Mouse (Mus musculus) CH12.LX (cell line): ENCODE measurements around the gene Fcrl1.

Experiments used
- CTCF ChIP-seq, 2 experiments: IDR thresholded peaks in 1 of 2; conservative IDR thresholded peaks in 1 of 2; 2 replicates each; pipeline ENCODE4 v1.5.1; 2011 to 2012; ENCODE audit warnings: low read depth in 2 of 2, low read length in 2 of 2, improper control_type of control experiment in 1 of 2, inconsistent platforms in 1 of 2, mild to moderate bottlenecking in 1 of 2, moderate library complexity in 1 of 2
- E2F4 ChIP-seq: IDR thresholded peaks from 2 replicates; pipeline ENCODE4 v1.6.1; 2011; ENCODE audit warnings: low read depth, low read length, improper control_type of control experiment; ENCODE audit not compliant: insufficient replicate concordance
- UBTF ChIP-seq: IDR thresholded peaks from 2 replicates; pipeline ENCODE4 v1.6.1; 2012; ENCODE audit warnings: low read depth, mild to moderate bottlenecking, inconsistent platforms, low read length, improper control_type of control experiment, moderate library complexity

DNA sequence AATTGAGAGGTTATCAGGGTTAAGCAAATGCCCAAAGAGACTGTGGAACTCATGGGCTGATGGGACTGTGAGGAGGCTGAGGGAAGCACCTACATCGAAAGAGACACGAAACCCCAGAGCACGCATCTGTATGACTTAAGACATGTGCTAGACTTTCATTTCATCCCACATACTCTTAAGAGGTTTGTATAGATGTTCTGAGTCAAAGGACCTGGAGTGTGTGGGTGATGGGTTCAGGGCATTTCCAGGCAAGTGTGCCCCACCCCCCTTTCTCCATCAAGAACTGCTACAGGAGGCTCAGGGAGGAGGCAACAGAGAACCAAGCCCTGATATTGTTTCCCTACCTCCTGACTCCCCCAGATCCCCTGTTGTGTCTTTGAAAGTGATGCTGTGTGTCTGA, 7.1 kb downstream of the Fcrl1 start:
- no peak for TF ChIP-seq E2F4
- TF ChIP-seq CTCF (conservative IDR thresholded peaks at IDR 0.05 in 1 of 2, IDR thresholded peaks at IDR 0.05 in 1 of 2; ENCODE audit: low read depth in 2 of 2, low read length in 2 of 2), result no peak
- TF ChIP-seq UBTF, result no peak
